Mouse (Mus musculus) spleen, postnatal 4 days (tissue): ENCODE results near the gene Rnf166.

ENCODE experiments used
- DNase-seq, 2 experiments: peaks; one replicate each; pipeline ENCODE4 v3.0.0; 2022; ENCODE audit warnings: low spot score in 2 of 2

The Rnf166 gene

DNA sequence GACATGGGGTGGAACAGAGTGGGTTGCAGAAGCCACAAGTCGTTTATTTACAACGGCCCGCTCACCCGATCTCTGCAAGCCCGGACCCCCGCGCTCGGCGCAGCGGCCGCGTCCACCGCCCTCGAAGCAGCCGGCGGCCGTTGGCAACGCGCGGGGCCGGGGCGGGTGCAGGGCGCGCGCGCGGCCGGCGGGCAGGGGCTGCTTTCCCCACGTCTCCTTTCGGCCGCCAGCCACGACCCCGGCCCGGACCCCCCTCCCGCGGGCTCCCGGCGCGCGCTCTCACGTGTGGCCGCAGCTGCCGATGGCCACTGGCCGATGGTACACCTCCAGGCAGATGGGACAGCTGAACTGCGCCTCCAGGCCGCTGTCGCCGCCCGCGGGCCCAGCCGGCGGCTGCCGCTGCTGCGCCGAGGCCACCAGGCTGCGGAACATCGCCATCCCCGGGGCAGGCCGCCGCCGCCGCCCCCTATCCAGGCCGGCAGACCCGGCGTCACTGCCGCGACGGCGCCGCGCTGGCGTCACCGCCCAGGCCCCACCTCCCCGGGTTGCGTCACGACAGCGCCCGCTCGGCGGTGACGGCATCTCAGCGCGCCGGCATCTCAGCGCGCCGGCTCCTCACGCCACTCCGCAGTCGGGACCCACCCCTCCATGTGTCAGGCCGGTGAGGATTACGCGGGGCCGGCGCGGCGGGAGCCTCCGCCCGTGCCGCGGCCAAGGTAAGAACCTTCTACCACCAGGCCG is at the start of gene Rnf166, which contains the start of gene Ctu2:
TSS of gene Rnf166 (minus strand) at position 485 of the 741 bp plus-strand sequence.
TSS of gene Ctu2 (plus strand) at position 564 of the 741 bp plus-strand sequence.
- peak; percentile 92 to 98 for DNase-seq

DNA sequence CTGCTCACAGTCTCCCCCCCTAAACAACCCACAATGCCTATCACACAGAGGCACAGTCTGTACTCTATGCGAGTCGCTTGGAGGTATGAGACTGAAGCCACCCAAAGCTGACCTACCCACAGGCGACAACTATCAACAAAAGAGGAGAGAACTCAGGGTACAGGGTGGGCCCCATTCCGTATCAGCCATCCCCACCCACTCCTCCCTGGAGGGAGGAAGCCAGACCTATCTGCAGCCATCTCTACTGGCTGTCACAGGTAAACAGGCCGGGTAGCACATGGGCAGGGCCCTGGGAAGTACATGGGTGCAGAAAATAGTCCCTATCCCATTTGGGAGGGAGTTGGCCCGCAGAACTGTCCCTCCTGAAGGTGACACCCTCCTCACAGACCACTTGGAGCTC is 49.1 kb upstream of the Rnf166 start:
- no peak for DNase-seq

- DNase-seq, result no peak
Observed at GRCm38 (mm10) chr8:122524506-122524905, 48.6 kb upstream of the Rnf166 start.

DNA sequence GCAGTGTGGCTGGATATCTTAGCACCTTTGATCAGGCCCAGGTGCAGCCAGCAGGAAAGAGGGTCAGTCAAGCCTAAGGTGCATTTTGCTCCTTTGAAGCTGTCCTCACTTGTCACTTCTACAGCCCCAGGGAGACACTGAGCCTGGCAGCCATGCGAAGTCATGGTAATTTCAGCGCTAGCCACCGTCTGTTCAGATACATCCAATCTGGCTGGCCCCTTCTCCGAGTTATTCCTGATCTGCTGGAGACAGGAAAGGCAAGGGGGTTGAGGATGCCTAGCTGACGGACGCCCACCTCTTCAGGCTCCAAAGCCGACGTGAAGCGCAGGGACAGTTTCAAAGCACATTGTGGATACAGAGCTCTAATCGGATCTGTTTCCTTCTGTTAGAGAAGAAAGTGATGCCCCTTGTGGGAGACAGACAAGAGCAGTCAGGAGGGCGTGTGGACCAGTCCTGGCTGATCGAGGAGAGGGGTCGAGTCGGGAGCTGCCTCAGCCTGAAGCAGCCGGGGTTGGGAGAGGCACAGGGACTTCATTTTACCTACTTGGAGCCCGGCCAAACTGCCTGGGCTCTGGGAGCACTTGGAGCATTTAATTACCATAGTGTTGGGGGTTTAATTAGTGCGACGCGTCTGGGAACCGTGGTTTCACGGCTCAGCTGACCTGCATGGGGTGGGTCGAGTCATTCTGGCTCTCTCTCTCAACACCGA is 47.9 kb upstream of the Rnf166 start:
- DNase-seq, result no peak

GRCm38 (mm10) chr8:122522796-122523651 is 47.2 kb upstream of the Rnf166 start:
- DNase-seq, result no peak

- DNase-seq, result no peak
Observed at GRCm38 (mm10) chr8:122520611-122521010, 44.7 kb upstream of the Rnf166 start.

GRCm38 (mm10) chr8:122517541-122518190 is 41.8 kb upstream of the Rnf166 start:
- DNase-seq, result no peak

DNA sequence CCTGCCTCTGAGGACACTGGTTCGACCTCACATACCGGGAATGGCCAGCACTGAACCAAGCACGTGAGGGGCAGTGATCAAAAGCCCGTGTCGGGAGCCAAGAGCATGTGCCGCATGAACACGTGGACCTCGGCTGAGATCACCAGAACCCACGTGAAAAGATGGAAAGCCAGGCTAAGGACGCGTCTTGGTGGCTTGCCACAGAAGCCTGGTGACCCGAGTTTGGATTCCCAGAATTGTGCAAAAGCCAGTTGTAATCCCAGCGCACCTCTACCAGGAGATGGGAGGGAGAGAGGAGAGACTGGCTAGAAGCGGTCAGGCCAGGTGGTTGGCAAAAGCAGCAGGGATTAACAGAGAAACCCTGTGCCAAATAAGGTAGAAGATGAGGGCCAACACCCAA is 39.8 kb upstream of the Rnf166 start:
- no peak for DNase-seq

GRCm38 (mm10) chr8:122512392-122512791 is 36.5 kb upstream of the Rnf166 start:
- no peak for DNase-seq

DNA sequence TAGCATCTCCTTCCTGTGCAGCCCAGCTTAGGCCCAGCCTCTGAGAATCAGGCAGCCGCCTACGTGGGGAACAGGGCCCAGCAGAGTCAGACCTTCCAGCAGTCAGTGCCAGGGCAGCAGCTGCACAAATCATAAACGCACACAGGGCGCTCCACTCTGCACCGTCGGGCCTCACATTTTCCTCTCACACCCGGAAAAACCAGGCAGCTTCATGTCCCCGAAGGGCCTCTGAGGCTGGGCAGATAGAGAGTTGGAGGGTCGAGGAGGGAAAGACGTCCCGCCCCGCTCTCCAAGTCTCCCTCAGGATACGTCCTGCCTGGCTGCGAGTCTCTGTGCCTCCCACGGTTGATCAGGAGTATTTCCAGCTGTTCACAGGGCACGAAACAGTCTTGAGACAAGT is 35.7 kb upstream of the Rnf166 start:
- DNase-seq, result no peak

DNA sequence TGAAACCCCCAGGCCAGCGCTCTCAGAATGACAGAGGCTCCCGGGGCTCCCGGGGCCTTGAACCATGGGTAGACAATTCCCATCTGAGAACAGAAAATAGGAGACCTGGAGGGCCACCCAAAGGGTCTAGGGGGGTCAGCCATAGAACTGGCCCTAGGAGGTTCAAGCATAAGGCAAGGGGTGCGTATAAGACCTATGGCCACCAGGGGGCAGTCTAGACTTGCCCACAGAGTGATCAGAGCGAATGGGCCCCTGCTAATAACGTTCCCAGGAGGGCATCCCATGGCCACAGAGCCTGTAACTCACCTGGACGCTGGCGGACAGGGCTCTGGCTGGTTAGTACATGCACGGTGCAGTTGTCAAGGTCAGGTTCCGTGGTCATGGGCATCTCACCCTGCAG is 25.0 kb upstream of the Rnf166 start:
- peak; percentile 82 to 92 for DNase-seq

- no peak for DNase-seq
Observed at GRCm38 (mm10) chr8:122497912-122498311, 22.0 kb upstream of the Rnf166 start.

DNA sequence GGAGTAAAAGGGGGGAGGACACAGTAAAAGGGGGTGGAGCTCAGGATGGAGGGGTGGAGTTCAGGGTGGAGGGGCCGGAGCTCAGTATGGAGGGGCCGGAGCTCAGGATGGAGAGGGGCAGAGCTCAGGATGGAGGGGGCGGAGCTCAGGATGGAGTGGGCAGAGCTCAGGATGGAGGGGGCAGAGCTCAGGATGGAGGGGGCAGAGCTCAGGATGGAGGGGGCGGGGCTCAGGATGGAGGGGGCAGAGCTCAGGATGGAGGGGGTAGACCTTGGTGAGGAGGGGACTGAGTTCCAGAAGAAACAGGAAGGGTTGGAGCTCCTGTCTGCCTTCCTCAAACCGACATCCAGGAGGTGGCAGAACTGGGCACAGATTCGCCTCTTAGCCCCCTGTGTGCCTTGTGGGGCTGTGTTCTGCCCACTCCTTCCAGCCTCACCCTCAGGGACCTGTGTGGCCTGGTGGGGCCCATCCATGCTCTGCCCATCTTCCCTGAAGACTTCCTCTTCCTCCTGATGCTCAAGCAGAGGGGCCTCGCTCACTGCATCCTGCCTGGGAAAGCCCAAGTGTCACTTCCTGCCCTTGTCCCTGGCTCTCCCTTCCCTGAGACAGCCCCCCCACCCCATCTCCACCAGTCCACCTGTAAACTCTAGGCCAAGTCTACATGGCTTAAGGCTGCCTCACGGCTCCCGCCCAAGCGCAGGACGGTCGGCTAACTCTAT is 21.3 kb upstream of the Rnf166 start:
- DNase-seq, result no peak

DNA sequence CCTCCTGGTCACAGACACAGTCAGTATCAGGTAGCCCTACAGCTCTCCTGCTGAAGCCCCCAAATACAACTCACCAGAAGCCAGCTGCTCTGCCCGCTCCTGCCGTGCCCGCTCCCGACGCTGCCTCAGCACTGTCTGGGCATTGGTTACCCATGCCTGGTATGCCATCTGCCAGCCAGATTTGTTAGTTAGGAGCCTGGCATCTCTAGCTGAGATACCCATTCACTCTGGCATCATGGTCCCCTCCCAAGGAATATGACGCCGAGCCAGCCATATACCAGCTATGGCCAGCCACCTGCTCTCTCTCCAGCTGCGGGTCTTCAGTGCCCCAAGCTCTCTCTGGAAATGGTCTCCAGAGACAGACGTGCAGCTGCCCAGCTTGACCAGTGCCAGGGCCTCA is 12.5 kb upstream of the Rnf166 start:
- no peak for DNase-seq

- DNase-seq, result no peak
Observed at GRCm38 (mm10) chr8:122484831-122485230, 9.0 kb upstream of the Rnf166 start.

- DNase-seq, result no peak
Observed at GRCm38 (mm10) chr8:122483877-122484276, 8.0 kb upstream of the Rnf166 start.

DNA sequence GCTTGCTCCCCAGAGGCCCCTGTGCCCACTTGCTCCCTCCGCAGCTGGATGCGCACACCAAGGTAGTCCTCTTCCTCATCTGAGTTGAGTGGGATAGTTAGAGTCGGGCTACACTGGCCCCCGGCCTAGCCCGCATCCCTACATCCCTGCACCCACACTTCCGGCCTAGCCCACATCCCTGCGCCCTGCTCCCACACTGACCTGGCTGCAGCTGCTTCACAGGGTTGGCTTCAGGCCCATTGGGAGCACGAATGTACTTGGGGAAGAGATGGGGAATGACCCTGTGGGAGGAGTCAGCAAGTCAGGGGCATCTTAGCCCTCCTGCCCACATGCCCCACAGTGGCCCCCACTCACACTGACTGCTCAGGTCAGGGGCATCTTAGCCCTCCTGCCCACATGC is 6.6 kb upstream of the Rnf166 start:
- no peak for DNase-seq

GRCm38 (mm10) chr8:122474951-122475560 is 808 bp downstream of the Rnf166 start:
- peak; percentile 54 to 75 for DNase-seq

GRCm38 (mm10) chr8:122473911-122474421 is 1.9 kb downstream of the Rnf166 start:
- no peak for DNase-seq

DNA sequence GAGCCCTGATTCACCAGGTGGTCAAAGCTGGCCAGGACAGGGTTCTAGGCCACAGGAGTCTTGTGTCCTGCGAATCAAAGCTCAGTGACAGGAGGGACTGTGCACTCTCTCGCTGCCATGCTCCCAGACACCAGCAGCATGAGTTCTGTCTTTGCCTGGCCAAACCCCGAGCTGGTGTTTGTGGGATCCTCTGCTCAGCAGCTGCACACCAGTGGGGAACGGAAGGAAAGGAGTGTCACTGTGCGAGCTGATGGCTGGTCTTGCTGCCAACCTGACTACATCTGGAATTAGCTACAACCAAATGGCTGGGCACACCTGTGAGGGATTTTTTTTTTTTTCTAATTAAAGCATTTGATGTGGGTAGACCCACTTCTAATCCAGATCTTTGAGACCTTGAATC is 5.2 kb downstream of the Rnf166 start:
- no peak for DNase-seq
